Mouse (Mus musculus) ES-Bruce4 (cell line): ENCODE results near the gene Acta2.

Source experiments
- CTCF ChIP-seq: IDR thresholded peaks from one replicate; pipeline ENCODE4 v1.8.1; 2011; ENCODE audit warnings: low read depth, low read length
- POLR2A ChIP-seq: IDR thresholded peaks from one replicate; pipeline ENCODE4 v1.8.1; 2011; ENCODE audit warnings: low read length; ENCODE audit not compliant: insufficient read depth

GRCm38 (mm10) chr19:34199488-34199887 is 55.9 kb downstream of the Acta2 start:
- TF ChIP-seq CTCF (no peak), POLR2A (no peak)
